Mouse (Mus musculus): ENCODE data around the gene Phb2. TPM values are rescaled to one million over a fixed set of nuclear protein-coding genes. Genes with fewer than 3 reads are reported as not detected.
A peak's percentile ranks its signal among the peaks of the same experiment; 100 is the strongest.

The Phb2 gene
- polyA plus RNA-seq, 1 experiment: 120 TPM

DNA sequence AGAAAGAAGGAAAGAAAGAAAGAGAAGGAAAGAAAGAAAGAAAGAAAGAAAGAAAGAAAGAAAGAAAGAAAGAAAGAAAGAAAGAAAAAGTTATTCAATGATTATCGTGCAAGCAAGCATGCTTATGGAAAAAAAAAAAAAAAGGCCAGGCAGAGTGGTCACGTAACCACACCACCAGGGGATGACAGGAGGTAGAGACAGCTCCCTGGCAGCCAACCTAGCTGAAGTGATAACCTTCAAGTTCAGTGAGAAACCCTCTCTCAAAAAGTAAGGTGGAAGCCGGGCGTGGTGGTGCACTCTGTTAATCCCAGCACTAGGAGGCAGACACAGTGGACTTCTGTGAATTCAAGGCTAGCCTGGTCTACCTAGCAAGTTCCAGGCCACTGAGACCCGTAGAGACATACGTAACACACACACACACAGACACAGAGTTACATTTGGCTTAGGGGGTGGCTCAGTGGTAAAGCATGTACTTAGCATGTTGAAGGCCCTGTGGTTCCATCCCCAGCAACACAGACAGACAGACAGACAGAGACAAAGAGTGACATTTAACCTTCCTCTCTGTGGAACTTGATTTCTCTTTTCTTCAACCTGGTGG lies 10.8 kb downstream of the Phb2 start:
- DNase-seq (ENCODE audit: low spot score): no peak

DNA sequence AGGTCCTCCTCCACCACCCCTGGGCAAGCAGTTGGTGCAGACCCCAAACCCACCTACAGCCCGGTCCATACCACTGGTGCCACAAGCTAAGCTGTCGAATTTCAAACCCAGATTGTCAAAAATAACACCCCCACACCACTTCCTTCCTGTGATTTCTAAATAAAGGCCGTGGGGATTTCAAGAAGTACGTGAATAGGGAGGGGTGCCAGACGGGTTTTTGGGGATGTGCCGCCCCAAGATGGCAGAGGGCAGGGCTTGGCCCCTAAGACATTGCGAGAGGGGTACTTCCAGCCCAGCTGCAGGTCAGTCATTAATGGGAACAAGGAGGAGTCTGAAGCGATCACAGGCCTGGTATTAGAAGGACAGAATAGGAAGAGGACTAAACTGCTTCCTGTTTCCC lies 11.4 kb downstream of the Phb2 start:
- no peak for DNase-seq (ENCODE audit: low spot score)

DNA sequence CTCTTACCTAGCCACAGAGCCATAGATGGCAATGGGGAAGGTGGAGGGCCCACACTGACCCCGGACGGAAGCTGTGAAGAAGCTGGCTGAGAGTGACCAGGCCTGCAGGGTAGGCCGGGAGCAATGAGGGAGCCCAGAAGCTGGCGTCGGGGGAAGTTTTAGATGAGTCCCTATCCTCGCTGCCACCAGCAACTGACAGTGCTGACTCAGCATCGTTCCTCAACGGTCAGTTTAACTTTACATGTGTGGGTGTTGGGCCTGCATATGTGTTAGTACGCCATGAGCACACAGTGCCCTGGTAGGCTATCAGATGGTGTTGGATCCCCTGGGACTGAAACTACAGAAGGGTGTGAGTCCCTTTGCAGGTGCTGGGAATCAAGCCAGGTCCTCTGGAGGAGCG lies 12.3 kb downstream of the Phb2 start:
- DNase-seq (ENCODE audit: low spot score): no peak

DNA sequence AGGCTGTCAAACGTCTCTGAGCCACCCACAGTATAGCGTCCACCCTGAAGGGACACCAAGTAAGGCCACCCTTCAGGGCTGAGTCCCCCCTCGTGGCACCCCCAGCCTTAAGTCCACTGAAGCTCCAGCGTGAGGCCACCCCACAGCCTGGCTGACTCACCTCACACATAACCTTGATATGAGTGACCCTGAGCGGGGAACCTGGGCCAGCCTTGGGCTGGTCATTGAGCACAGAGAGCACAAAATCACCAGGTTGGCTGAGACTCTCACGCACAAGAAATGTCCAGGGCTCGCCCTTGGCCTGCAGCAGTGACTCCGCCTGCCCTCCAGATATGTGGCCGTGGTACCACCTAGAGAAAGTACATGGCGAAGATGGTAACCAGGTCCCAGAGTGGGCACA lies 16.5 kb downstream of the Phb2 start:
- no peak for DNase-seq (ENCODE audit: low spot score)

DNA sequence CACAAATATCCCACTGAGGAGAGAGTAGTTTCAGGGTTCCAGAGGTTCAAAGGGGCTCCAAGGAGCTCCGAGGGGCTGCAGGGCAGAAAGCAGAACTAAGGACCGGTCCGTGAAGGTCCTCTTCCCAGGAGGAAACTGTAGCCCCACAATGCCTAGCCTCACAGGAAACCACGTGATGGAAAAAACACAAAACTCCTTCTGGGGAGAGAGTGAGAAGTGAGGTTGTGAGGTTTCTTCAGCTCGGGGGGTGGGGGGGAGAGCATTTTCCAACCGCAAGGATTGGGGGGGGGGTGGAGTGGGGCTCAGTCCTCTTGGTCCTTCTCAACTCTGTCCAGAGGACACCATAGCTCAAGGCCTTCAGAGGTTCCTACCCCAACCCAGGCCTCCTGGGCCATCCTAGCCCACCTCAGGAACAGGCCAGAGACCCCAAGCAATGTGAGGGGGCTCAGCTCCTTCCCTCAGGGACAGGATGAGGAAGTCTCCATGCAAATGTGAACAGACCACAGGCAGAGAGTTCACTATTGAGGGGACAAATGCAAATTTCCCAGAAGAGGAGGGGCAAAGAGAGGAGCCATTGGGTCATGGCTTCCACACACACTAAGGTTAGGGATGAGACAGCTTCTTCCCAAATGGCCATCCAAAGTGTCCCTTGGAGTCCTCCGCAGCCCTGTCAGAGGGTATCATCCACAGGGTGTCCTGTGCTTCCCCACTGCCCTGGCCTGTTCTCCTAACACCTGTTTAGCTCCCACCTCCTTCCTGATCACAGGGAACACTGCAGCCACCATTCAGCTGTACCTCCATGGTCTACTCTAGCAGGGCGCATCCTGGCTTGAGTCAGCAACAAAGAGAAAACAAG lies 17.9 kb downstream of the Phb2 start:
- no peak for DNase-seq (ENCODE audit: low spot score)

DNA sequence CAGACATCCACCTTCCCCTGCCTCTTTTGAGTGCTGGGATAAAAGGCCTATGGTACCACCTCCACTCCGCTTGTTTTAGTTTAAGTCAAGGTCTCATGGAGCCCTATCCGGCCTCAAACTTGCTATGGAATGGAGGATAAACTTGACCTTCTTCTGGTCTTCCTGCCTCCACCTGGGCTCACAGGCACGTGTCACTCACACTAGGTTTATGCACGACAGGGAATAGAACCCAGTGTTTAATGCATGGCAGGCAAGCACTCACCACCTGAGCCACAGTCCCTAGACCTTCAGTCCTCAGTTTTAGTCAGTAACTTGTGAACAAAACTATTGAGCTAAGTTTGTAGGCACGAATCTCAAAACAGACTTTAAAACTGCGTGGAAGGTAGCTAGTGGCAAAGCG lies 18.9 kb downstream of the Phb2 start:
- DNase-seq (ENCODE audit: low spot score): no peak

DNA sequence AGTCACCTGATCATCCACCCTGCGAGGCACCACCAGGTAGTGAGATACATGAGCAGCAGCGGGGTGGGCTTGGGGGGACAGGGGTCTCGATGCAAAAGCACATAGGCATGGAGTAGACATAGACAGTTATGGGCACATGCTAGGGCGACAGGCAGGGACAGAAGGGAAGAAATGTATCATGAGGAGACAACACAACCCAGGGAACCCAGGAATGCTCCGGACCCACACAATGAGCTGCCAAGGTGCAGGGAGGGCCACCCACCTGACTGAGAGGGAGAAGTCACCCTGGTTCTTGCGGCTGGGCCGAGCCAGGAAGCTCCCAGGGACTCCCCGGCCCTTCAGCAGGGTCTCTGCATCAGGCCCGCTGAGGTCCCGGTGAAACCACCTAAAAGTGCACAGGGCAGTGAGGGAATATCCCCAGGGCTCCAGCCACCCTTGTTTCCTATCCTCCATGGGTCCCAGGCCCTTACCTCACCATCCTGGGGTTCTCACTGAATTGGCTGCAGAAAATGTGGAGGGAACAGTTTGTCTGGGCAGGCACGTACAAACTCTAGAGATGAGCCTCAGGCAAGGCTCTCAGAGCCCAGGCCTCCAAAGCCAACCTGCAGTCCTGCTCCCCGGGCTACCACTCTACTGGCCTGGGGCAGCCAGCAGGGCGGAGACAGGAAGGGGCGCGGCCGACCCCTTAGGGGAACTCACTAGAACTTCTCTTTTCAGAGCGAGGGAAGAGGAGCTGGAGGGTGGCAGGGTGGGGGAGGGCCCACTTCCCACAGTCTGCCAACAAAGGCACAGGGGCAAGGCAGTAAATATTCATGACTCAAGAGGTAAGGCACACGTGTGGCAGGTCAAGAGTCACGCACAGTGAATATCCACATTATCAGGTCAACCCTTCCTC lies 20.6 kb downstream of the Phb2 start:
- DNase-seq (ENCODE audit: low spot score): no peak

DNA sequence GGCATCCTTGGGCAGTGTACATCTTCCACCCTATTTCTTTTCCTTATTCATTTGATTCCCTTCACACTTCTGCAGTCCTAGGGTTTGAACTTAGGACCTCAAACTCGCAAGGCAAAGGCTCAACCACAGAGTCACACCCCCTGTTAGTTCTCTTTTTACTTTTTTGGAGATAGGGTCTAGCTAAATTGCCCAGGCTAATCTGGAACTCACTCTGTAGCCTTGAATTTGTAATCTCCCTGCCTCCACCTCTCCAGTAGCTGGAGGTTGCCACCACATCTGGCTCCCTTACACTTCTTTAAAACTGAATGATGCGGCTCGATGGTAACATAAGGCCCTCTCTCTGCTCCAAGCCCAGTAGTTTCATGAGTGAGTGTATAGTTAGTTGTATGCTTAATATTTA lies 22.3 kb downstream of the Phb2 start:
- no peak for DNase-seq (ENCODE audit: low spot score)

DNA sequence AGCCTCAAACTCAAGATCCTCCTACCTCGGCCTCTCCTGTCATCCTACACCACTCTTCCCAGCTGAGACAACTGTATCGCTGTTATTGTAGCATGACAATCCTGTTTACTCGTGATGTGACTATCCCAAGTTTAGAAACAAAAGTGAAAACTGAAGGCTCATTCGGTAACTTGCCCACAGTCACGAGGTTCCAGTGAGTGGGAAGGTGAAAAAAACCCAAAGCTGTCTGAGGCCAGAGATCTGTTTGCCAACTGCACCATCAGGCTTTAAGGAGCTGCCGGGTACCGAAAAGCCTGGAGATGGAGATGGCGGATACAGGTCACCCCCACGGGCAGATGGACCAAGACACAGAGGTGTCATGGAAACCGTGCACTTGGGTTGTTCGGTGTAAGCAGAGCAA lies 24.9 kb downstream of the Phb2 start:
- DNase-seq (ENCODE audit: low spot score): no peak

DNA sequence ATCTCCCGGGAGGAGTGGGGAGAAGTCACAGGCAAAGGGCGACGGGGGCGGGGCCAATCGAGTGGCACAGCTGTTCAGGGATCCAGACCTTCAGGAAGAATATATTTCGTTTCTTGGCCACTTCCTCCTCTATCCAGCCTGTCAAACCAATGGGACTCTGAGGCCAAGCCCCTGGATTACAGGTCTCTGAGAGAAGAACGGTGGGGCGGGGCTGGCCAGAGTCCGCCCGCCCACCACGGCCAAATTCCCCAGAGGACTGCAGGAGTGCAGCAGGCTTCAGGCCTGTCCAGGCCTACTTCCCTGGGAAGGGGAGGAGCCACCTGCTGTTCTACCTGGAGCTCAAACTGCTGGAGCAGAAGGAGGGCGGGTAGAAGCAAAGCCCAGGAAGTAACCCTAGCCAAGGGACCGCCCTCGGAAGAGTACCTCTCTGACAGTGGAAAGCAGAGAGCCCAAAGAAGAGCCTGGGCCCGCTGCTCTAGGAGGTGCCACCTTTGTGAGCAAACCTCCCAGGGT lies 26.4 kb downstream of the Phb2 start, which contains the start of gene Ptpn6:
Gene Ptpn6 (minus strand): TSS at position 204 of the 513 bp plus-strand sequence.
- peak; percentile 56 for DNase-seq (ENCODE audit: low spot score)

DNA sequence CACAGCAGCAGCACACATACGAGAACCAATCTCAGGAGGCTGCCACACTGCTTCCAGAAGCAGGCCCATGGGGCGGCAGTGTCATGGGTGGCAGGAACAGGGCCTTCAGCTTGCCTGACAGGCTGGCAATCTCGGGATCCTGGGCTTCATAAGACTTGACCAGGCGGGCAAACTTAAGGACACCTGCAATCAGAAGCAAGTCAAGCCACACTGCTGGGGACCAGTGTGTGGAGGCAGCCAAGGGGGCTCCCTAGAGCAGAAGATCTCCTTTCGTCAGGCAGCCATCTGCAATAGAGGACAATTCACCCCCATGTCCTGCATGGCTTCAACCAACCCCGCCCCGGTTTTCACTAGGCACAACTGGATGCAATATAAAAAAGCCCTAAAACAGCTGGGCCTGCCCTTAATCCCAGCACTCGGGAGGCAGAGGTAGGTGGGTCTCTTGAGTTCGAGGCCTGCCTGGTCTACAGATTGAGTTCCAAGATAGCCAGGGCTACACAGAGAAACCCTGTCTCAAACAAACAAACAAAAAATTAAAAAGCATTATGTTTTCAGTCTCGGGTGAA lies 27.2 kb downstream of the Phb2 start:
- DNase-seq (ENCODE audit: low spot score): no peak

DNA sequence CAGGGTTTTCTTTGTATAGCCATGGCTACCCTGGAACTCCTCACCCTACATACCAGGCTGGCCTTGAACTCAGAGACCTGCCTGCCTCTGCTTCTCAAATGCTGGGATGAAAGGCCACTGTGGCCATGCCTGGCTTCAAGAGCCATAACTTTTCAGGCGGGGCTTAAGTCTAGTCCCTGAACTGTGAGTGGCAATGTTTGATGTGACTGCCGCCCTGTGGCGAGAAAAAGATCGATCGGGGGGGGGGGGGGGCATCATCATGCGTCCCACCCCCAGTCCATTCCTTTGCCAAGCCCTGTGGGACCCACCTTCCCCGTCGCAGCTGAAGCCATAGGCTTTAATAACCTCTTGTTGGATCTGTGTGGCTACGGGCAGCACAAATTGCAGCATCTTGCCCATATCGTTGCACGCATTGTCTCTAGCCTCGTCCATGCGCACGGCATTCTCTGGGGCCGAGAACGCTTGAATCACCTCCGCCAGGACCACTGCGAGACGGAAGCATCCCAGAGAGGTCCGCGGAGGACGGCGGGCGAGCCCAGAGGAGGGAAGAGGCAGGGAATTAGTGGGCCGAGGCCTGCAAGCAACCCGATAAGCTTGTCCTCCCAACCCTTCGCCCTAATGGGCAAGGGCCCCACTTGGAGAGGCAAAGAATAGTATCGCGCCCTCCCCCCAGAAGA lies 28.2 kb downstream of the Phb2 start:
- no peak for DNase-seq (ENCODE audit: low spot score)

DNA sequence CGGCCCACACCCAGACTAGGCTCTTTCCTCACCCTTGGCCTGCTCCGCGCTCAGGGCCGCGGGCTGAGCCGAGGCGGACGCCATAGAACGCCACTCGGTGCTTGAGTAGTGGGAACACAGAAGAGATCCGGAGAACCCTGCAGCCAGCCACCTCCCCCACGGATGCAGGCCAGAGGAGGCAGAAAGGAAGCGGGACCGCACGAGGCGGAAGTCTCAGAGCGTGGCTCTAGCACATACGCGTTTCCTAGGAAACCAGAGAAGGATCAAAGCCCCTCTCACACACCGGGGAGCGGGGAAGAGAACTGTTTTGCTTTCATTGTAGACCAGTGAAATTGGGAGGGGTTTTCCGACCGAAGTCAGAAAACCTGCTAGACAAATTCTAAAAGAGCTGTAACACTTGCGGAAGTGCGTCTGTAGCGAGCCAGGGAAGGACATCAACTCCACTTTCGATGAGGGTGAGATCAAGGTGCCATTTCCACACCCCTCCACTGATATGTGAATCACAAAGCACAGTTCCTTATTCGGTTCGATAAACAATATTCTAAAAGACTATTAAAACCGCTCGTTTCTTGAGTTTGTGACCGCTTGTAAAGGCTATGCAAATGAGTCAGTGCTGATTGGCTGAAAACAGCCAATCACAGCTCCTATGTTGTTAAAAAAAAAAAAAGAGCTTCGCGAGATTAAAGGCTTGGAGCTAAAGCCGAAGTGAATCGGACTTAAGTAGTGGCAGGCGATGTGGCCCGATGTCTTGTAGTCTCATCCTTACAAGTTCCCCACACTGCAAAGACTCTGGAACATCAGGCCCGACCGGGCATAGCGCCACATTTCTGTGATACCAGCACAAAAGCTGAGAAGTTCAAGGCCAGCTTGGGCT lies 29.0 kb downstream of the Phb2 start, which contains the start of gene Grcc10:
Gene Grcc10 (minus strand): TSS at position 487 of the 874 bp plus-strand sequence.
- DNase-seq (ENCODE audit: low spot score): peak; percentile 81

DNA sequence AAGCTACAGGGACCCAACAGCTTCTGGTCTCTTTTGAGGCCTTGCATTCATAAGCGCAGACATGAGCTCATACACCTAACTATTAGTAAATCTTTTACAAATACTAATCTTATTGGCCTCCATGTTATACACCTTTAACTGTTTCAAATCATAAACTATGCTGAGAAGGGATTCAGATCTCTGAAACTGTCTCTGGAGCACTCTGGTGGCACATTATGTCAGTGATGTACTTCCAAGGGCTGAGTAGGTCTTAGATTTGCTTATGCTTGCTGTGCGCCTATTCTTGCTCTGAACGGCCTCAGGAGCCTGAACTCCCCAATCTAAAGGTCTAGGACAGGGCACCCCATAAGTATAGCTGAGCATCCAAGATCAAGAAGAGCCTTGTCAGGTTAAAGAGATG lies 29.7 kb downstream of the Phb2 start:
- no peak for DNase-seq (ENCODE audit: low spot score)

DNA sequence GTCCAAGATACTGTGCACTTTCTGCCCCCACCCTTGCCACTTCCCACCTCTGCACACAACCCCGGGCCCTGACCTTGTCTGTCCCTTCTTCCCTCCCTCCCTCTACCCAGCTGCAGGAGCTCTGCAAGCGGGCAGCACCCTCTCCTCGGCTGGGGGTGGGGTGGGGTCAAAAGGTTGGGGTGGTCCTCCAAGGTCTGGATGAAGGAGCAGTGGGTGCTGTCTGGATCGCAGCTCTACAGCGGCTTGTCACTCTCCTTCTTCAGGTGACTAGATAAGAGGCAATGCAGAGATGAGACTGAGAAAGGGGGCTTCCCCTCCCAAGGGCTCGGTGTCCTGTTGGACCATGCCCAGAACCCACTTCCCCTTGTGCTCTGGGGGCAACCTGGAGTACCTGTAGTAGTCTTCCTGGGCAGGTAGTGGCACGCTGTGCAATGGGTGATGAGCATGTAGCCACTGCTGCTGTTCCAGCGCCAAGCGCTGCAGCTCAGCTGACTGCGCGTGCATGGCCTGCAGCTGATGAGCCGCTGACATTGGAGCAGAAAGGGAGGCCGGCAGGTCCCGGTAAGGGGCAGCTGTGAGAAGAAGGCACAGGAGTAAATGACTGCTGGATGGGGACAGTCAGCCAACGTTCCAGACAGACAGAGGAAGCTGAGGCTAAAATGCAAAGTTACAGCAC lies 30.8 kb downstream of the Phb2 start:
- DNase-seq (ENCODE audit: low spot score): no peak

DNA sequence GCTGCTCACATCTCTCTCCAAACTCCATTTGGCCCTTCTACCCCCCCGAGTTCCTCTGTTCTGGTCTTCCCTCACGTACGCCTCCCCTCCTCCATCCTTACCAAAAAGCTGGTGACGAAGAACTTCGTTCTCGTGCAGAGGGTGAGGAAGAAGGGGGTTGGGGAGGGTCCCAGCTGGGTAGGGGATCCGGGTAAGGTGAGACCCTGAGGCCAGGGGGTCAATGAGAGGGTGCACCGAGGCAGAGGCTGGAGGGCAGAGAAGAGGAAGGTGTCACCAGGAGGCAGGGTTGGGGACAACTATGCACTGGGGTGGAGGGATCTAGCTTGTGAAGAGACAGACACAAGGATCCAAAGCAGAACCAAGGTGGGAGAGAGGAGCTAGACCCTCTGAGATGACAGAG lies 31.5 kb downstream of the Phb2 start:
- DNase-seq (ENCODE audit: low spot score): no peak

DNA sequence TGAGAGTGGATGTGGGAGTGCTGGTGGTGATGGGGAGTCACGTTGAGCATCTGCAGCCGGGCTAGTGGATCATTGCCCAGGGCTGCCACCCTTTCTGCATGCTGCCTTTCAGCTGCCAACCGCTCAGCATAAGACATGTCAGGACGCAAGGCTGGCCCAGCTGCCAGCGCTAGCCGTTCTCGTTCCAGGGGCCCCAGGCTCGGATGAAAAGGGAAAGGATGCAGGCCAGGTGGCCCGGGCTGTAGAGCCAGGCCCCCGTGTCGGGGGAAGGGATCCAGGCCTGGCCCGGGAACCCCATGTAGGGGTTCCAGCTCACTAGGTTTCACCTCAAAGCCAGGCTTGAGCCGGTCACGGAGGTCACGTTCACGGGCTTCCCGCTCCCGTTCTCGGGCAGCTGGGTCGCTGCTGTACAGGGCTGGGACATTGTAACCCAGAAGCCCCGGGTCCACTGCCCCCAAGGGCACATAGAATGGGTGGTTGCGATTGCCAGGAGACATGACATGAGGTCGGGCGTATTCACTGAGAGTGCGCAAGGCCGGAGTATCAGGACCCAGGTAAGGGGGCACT lies 32.7 kb downstream of the Phb2 start:
- DNase-seq (ENCODE audit: low spot score): peak; percentile 51

DNA sequence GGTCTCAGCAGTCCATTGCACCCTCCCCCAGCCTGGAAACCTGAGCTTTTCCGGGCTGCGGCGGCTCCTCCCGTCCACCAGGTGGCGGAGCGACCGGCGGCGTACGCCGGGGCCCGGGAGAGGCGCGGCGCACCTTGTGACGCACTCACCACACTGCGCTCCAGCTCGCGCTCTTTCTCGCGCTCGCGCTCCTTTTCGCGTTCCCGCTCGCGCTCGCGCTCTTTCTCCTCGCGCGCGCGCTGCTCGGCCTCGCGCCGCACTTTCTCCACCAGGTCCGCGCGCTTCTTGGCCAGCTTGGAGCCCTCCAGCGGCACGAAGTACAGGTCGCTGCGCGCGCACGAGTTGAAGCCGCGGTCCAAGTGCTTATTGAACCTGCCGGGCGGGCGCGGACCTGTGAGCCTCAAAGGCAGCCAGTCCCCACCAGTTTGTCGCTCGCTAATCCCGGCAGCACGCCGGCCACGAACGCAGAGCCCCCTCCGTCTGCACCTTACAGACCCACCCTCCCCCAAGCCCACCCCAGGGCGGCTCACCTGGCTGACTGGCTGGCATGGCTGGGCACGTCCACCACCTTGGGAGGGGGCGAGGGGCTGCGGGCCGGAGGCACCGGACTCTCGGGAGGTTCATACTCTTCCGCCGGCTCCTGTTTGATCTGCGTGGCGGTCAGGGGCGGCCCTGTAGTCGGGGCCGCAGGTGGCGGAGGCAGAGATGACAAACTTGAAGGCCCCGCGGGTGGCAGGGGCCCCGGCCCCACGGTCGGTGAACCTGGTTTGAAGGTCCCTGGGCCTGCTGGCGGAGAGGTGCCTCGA lies 33.6 kb downstream of the Phb2 start:
- peak; percentile 92 for DNase-seq (ENCODE audit: low spot score)

DNA sequence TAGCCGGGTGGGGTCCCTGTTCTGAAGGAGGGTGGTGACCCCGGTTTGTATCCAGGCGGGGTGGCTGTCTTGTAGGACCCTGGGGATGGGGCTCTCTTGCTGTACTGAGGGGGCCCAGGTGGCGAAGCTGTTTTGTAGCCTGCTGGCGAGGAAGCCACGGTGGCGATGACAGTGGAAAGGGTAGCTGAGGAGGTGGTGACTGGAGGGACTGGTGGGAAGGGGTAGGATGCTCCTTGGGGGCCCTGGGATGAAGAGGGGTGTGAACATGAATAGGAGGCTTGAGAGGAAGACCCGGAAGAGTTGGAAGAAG lies 34.1 kb downstream of the Phb2 start:
- DNase-seq (ENCODE audit: low spot score): no peak

All from urinary bladder, adult 2 months (tissue).